Comparison of ENCODE assay signal across 26 mouse cellular contexts in the genomic region with DNA sequence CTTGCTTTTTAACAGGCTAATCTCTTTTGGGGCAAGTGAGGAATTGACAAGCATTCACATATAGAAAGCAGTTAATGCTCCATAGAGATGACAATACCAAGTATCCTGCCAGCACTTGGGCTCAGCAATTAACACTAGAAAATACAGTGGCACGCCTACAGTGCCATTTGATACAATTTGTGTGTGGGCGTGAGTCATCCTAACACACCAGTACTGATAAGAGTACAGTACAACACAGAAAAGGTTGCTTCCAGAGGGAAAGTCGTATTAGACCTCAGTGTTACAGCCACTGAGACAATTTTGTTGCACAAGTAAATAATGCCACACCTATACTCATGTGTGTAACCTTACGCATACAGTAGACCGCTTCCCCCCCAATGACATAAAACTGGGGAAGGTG. TPM values are rescaled to one million over a fixed set of nuclear protein-coding genes. Genes with fewer than 3 reads are reported as not detected.
DNase-seq lines count a peak whose midpoint lies in the region; ATAC-seq and TF ChIP-seq lines count a peak whose summit lies in the region.
"Had no signal": no experiment of that assay in that cellular context is flagged by ENCODE, and none has a peak within 500 bp of the region (broad histone marks: within the 10 kb centered on the region; RNA-seq: fewer than 3 reads in every experiment).

No protein-coding gene starts in this region.

- H3K9me3 ChIP-seq in stomach, postnatal 0 days (ENCODE audit: control insufficient read depth, low read length) = no peaks in the 10 kb centered on the region
- H3K9me3 ChIP-seq: embryonic facial prominence, embryonic 13.5 days; embryonic facial prominence, embryonic 15.5 days; forebrain, embryonic 10.5 days; forebrain, embryonic 12.5 days had no signal

- H3K9ac ChIP-seq in stomach, postnatal 0 days (ENCODE audit: low read length) = no peak overlapping the region
- H3K9ac ChIP-seq: embryonic facial prominence, embryonic 13.5 days; embryonic facial prominence, embryonic 15.5 days; forebrain, embryonic 12.5 days had no signal

- TF ChIP-seq CTCF in stomach, postnatal 0 days (IDR thresholded peaks at IDR 0.05; ENCODE audit: low read depth) = no peak

- H3K27me3 ChIP-seq in stomach, postnatal 0 days (ENCODE audit: control insufficient read depth, insufficient read depth, low read length) = no peaks in the 10 kb centered on the region
- H3K27me3 ChIP-seq: embryonic facial prominence, embryonic 13.5 days; embryonic facial prominence, embryonic 15.5 days; forebrain, embryonic 12.5 days; Patski had no signal

- H3K4me3 ChIP-seq in stomach, postnatal 0 days (ENCODE audit: low read depth, low read length) = no peak overlapping the region
- H3K4me3 ChIP-seq: embryonic facial prominence, embryonic 13.5 days; embryonic facial prominence, embryonic 15.5 days; erythroblast, embryonic 14.5 days; forebrain, embryonic 10.5 days; forebrain, embryonic 12.5 days had no signal

- ATAC-seq in stomach, postnatal 0 days (ENCODE audit: low FRiP score, low TSS enrichment) = peak; percentile 63
- ATAC-seq: forebrain, embryonic 14.5 days; forebrain, embryonic 16.5 days; Patski had no signal

- H3K36me3 ChIP-seq in stomach, postnatal 0 days (ENCODE audit: control insufficient read depth, insufficient read depth, low read length) = no peaks in the 10 kb centered on the region
- H3K36me3 ChIP-seq: embryonic facial prominence, embryonic 13.5 days; embryonic facial prominence, embryonic 15.5 days; forebrain, embryonic 10.5 days; forebrain, embryonic 12.5 days had no signal

- 64% methylated on average over 5 of the region's 5 CpGs for WGBS in stomach, postnatal 0 days

- DNase-seq in layer of hippocampus, adult 18-20 months (ENCODE audit: low spot score in 2 of 2) = peak; percentile 19 to 79
- no peak for DNase-seq in layer of hippocampus, postnatal 25 days (ENCODE audit: extremely low spot score in 1 of 2, low spot score in 1 of 2)
- DNase-seq in layer of hippocampus, adult 9-11 months = peak; percentile 71
- no peak for DNase-seq in layer of hippocampus, adult 9-10 months (ENCODE audit: low spot score)
- peak; percentile 12 for DNase-seq in ZHBTc4 (ENCODE audit: low read depth, low spot score)
- no peak for DNase-seq in stomach, postnatal 0 days (ENCODE audit: low spot score)
- no peak for DNase-seq in ovary, postnatal 36 days (ENCODE audit: low spot score)
- DNase-seq in frontal cortex, adult 2 months (ENCODE audit: extremely low spot score in 1 of 2, low spot score in 1 of 2) = no peak
- DNase-seq: adrenal gland, adult 8-10 months; adrenal gland, postnatal 14 days; adrenal gland, postnatal 36 days; cerebellum, adult 11 months; cerebellum, adult 18-20 months; cerebellum, adult 8-10 months; cerebellum, adult 9-11 months; cerebellum, postnatal 14 days; cerebellum, postnatal 36 days; embryo, embryonic 11 days had no signal

- H3K27ac ChIP-seq in stomach, postnatal 0 days (replicated peaks) = no peak overlapping the region
- H3K27ac ChIP-seq: embryonic facial prominence, embryonic 13.5 days; embryonic facial prominence, embryonic 15.5 days; forebrain, embryonic 10.5 days; forebrain, embryonic 12.5 days had no signal

- TF ChIP-seq EP300 in stomach, postnatal 0 days (optimal IDR thresholded peaks at IDR 0.05) = no peak

- no peaks in the 10 kb centered on the region for H3K4me1 ChIP-seq in stomach, postnatal 0 days (replicated peaks; ENCODE audit: control insufficient read depth, insufficient read depth)
- H3K4me1 ChIP-seq: forebrain, embryonic 12.5 days had no signal

- no peak overlapping the region for H3K4me2 ChIP-seq in stomach, postnatal 0 days (replicated peaks; ENCODE audit: low read depth)
- H3K4me2 ChIP-seq: embryonic facial prominence, embryonic 13.5 days; embryonic facial prominence, embryonic 15.5 days; forebrain, embryonic 12.5 days had no signal

RNA-seq across cellular contexts. Expression of gene Rdh11, which starts 5.0 kb away (rescaled TPM):
- total RNA-seq in layer of hippocampus, adult 18-20 months (2021) = 10 to 100 TPM; 19.9 to 20.5 TPM
- 10 to 100 TPM; 17.9 to 21.2 TPM for total RNA-seq in layer of hippocampus, postnatal 25 days (2021)
- 16.3 and 17.1 TPM in 2 replicates for polyA plus RNA-seq in stomach, postnatal 0 days (2015; fragmentation: Nextera tagmentation; extraction: Ambion mirVana)
- 18.9 and 20.4 TPM in 2 replicates for polyA plus RNA-seq in frontal cortex, adult 2 months (2012; rRNA removed)

RNA-seq across cellular contexts. Expression of gene Rdh12, which starts 11.6 kb away (rescaled TPM):
- 1 to 10 TPM; 3.2 to 5.0 TPM for total RNA-seq in layer of hippocampus, adult 18-20 months (2021)
- total RNA-seq in layer of hippocampus, postnatal 25 days (2021) = 1 to 10 TPM; 1.8 to 2.9 TPM
- polyA plus RNA-seq in stomach, postnatal 0 days (2015; fragmentation: Nextera tagmentation; extraction: Ambion mirVana) = 78.8 and 88.1 TPM in 2 replicates
- 1.7 and 2.2 TPM in 2 replicates for polyA plus RNA-seq in frontal cortex, adult 2 months (2012; rRNA removed)

RNA-seq across cellular contexts. Expression of gene Vti1b, which starts 24.6 kb away (rescaled TPM):
- 100 to 1,000 TPM; 181 to 184 TPM for total RNA-seq in layer of hippocampus, adult 18-20 months (2021)
- total RNA-seq in layer of hippocampus, postnatal 25 days (2021) = 100 to 1,000 TPM; 147 to 174 TPM
- polyA plus RNA-seq in stomach, postnatal 0 days (2015; fragmentation: Nextera tagmentation; extraction: Ambion mirVana) = 110 and 111 TPM in 2 replicates
- polyA plus RNA-seq in frontal cortex, adult 2 months (2012; rRNA removed) = 165 and 175 TPM in 2 replicates

Comparison
In these comparisons a context has a peak if more than half of its experiments do, and no peak if none do; other contexts are left out.
1. DNase-seq: peak in layer of hippocampus, adult 18-20 months (2 of 2), layer of hippocampus, adult 9-11 months (single experiment) and ZHBTc4 (single experiment); none in layer of hippocampus, postnatal 25 days (0 of 2), layer of hippocampus, adult 9-10 months (single experiment), stomach, postnatal 0 days (single experiment), ovary, postnatal 36 days (single experiment) and frontal cortex, adult 2 months (0 of 2).